Mouse (Mus musculus): ENCODE data around the gene Gsx2. TPM values are rescaled to one million over a fixed set of nuclear protein-coding genes. Genes with fewer than 3 reads are reported as not detected.

Gene Gsx2
- polyA plus RNA-seq (2012; rRNA removed), result not detected in 2 replicates

GRCm38 (mm10) chr5:75075383-75075941 lies at the start of gene Gsx2:
Gene Gsx2, plus strand, starts transcription at chr5:75075601.
- WGBS, result 4% methylated on average over 41 of the region's 41 CpGs
- Histone ChIP-seq H3K4me1 (ENCODE audit: control insufficient read depth, insufficient read depth, low read length) (no peaks in the 10 kb centered on the region), H3K27ac (ENCODE audit: insufficient read depth, low read depth, low read length) (no peak within 1 kb of the TSS), H3K36me3 (ENCODE audit: control insufficient read depth, insufficient read depth, low read length) (no peaks in the 10 kb centered on the region), H3K27me3 (replicated peaks; ENCODE audit: control insufficient read depth, insufficient read depth, low read length) (peaks cover 7% of the 10 kb centered on the region), H3K4me3 (ENCODE audit: insufficient read depth, low read depth, low read length) (no peak within 1 kb of the TSS)
- no peak for DNase-seq
- TF ChIP-seq CTCF (conservative IDR thresholded peaks at IDR 0.05; ENCODE audit: insufficient read depth, insufficient read length, low read depth, low read length) (no peak), POLR2A (IDR thresholded peaks at IDR 0.05; ENCODE audit: low read depth, low read length) (no peak)

GRCm38 (mm10) chr5:75035475-75035874 lies 39.9 kb upstream of the Gsx2 start:
- TF ChIP-seq CTCF (conservative IDR thresholded peaks at IDR 0.05; ENCODE audit: insufficient read depth, insufficient read length, low read depth, low read length) (no peak), POLR2A (IDR thresholded peaks at IDR 0.05; ENCODE audit: low read depth, low read length) (no peak)
- Histone ChIP-seq H3K27me3 (replicated peaks; ENCODE audit: control insufficient read depth, insufficient read depth, low read length) (no peaks in the 10 kb centered on the region), H3K36me3 (ENCODE audit: control insufficient read depth, insufficient read depth, low read length) (no peaks in the 10 kb centered on the region), H3K4me1 (ENCODE audit: control insufficient read depth, insufficient read depth, low read length) (no peaks in the 10 kb centered on the region; the same call in 1 of the 2 replicates), H3K27ac (ENCODE audit: insufficient read depth, low read depth, low read length) (no peak overlapping the region), H3K4me3 (ENCODE audit: insufficient read depth, low read depth, low read length) (no peak overlapping the region)
- 91% methylated on average over 3 of the region's 3 CpGs for WGBS
- DNase-seq, result no peak

- no peaks in the 10 kb centered on the region for H3K27me3 ChIP-seq (replicated peaks; ENCODE audit: control insufficient read depth, insufficient read depth, low read length)
- no peak for DNase-seq
- H3K4me1 ChIP-seq (ENCODE audit: control insufficient read depth, insufficient read depth, low read length), result peaks cover 4% of the 10 kb centered on the region; the same call in 1 of the 2 replicates
- H3K36me3 ChIP-seq (ENCODE audit: control insufficient read depth, insufficient read depth, low read length), result no peaks in the 10 kb centered on the region
- TF ChIP-seq CTCF (conservative IDR thresholded peaks at IDR 0.05; ENCODE audit: insufficient read depth, insufficient read length, low read depth, low read length), result no peak
- no peak overlapping the region for H3K4me3 ChIP-seq (ENCODE audit: insufficient read depth, low read depth, low read length)
- H3K27ac ChIP-seq (ENCODE audit: insufficient read depth, low read depth, low read length), result no peak overlapping the region
- 89% methylated on average over 1 of the region's 1 CpGs for WGBS
Observed at GRCm38 (mm10) chr5:75039307-75039706, 36.1 kb upstream of the Gsx2 start.

- H3K27ac ChIP-seq (ENCODE audit: insufficient read depth, low read depth, low read length), result no peak overlapping the region
- WGBS, result 24% methylated on average over 9 of the region's 9 CpGs
- peak; percentile 14 for DNase-seq
Observed at GRCm38 (mm10) chr5:75043011-75043445, 32.4 kb upstream of the Gsx2 start.

GRCm38 (mm10) chr5:75043621-75044301 lies 31.6 kb upstream of the Gsx2 start:
- Histone ChIP-seq H3K36me3 (ENCODE audit: control insufficient read depth, insufficient read depth, low read length) (no peaks in the 10 kb centered on the region), H3K27ac (ENCODE audit: insufficient read depth, low read depth, low read length) (peak overlapping the region; percentile 54; the same call in 1 of the 2 replicates), H3K4me3 (ENCODE audit: insufficient read depth, low read depth, low read length) (peak overlapping the region; percentile 93), H3K4me1 (ENCODE audit: control insufficient read depth, insufficient read depth, low read length) (peaks cover 7% of the 10 kb centered on the region; the same call in 1 of the 2 replicates), H3K27me3 (replicated peaks; ENCODE audit: control insufficient read depth, insufficient read depth, low read length) (no peaks in the 10 kb centered on the region)
- WGBS, result under 1% methylated on average over 36 of the region's 36 CpGs
- TF ChIP-seq POLR2A (IDR thresholded peaks at IDR 0.05; ENCODE audit: low read depth, low read length), result no peak
- no peak for TF ChIP-seq CTCF (conservative IDR thresholded peaks at IDR 0.05; ENCODE audit: insufficient read depth, insufficient read length, low read depth, low read length)
- peak; percentile 12 for DNase-seq

More at GRCm38 (mm10) chr5:75043011-75043445, 32.4 kb upstream of the Gsx2 start:
- Histone ChIP-seq H3K4me3 (ENCODE audit: insufficient read depth, low read depth, low read length) (peak overlapping the region; percentile 93), H3K36me3 (ENCODE audit: control insufficient read depth, insufficient read depth, low read length) (no peaks in the 10 kb centered on the region), H3K27me3 (replicated peaks; ENCODE audit: control insufficient read depth, insufficient read depth, low read length) (no peaks in the 10 kb centered on the region), H3K4me1 (ENCODE audit: control insufficient read depth, insufficient read depth, low read length) (peaks cover 7% of the 10 kb centered on the region; the same call in 1 of the 2 replicates)
- TF ChIP-seq POLR2A (IDR thresholded peaks at IDR 0.05; ENCODE audit: low read depth, low read length) (no peak), CTCF (conservative IDR thresholded peaks at IDR 0.05; ENCODE audit: insufficient read depth, insufficient read length, low read depth, low read length) (no peak)

- peak within 1 kb of the TSS; percentile 93 for H3K4me3 ChIP-seq (ENCODE audit: insufficient read depth, low read depth, low read length)
- peak; percentile 90 for DNase-seq
- no peak for TF ChIP-seq POLR2A (IDR thresholded peaks at IDR 0.05; ENCODE audit: low read depth, low read length)
- no peak for TF ChIP-seq CTCF (conservative IDR thresholded peaks at IDR 0.05; ENCODE audit: insufficient read depth, insufficient read length, low read depth, low read length)
- H3K27me3 ChIP-seq (replicated peaks; ENCODE audit: control insufficient read depth, insufficient read depth, low read length), result no peaks in the 10 kb centered on the region
- WGBS, result 5% methylated on average over 76 of the region's 90 CpGs
- H3K4me1 ChIP-seq (ENCODE audit: control insufficient read depth, insufficient read depth, low read length), result peaks cover 7% of the 10 kb centered on the region; the same call in 1 of the 2 replicates
- no peaks in the 10 kb centered on the region for H3K36me3 ChIP-seq (ENCODE audit: control insufficient read depth, insufficient read depth, low read length)
- peak within 1 kb of the TSS; percentile 61 for H3K27ac ChIP-seq (ENCODE audit: insufficient read depth, low read depth, low read length)
Observed at GRCm38 (mm10) chr5:75044310-75044904, 31.0 kb upstream of the Gsx2 start, which contains the start of gene Chic2. Gene Chic2, minus strand, starts transcription at chr5:75044774.

- no peak overlapping the region for H3K4me3 ChIP-seq (ENCODE audit: insufficient read depth, low read depth, low read length)
- H3K36me3 ChIP-seq (ENCODE audit: control insufficient read depth, insufficient read depth, low read length), result no peaks in the 10 kb centered on the region
- H3K4me1 ChIP-seq (ENCODE audit: control insufficient read depth, insufficient read depth, low read length), result peaks cover 7% of the 10 kb centered on the region; the same call in 1 of the 2 replicates
- H3K27ac ChIP-seq (ENCODE audit: insufficient read depth, low read depth, low read length), result no peak overlapping the region
- whole genome bisulfite sequencing, result 42% methylated on average over 7 of the region's 7 CpGs
- H3K27me3 ChIP-seq (replicated peaks; ENCODE audit: control insufficient read depth, insufficient read depth, low read length), result no peaks in the 10 kb centered on the region
- TF ChIP-seq CTCF (conservative IDR thresholded peaks at IDR 0.05; ENCODE audit: insufficient read depth, insufficient read length, low read depth, low read length) (no peak), POLR2A (IDR thresholded peaks at IDR 0.05; ENCODE audit: low read depth, low read length) (no peak)
- peak; percentile 38 for DNase-seq
Observed at GRCm38 (mm10) chr5:75045371-75045770, 30.0 kb upstream of the Gsx2 start.

Data from kidney, adult 2 months (tissue).